Mouse (Mus musculus): ENCODE data around the gene Ssr1. TPM values are rescaled to one million over a fixed set of nuclear protein-coding genes. Genes with fewer than 3 reads are reported as not detected.

Gene Ssr1
- polyA plus RNA-seq (2015; fragmentation: Nextera tagmentation; extraction: Ambion mirVana), result 129 and 142 TPM in 2 replicates

- Histone ChIP-seq H3K36me3 (peaks cover 30% of the 10 kb centered on the region), H3K9me3 (replicated peaks) (no peaks in the 10 kb centered on the region), H3K4me1 (peaks cover 10% of the 10 kb centered on the region; the same call in 1 of the 2 replicates), H3K9ac (peak within 1 kb of the TSS; percentile 98), H3K4me3 (replicated peaks) (peak within 1 kb of the TSS; percentile 99), H3K4me2 (peak within 1 kb of the TSS; percentile 76), H3K27ac (peak within 1 kb of the TSS; percentile 97), H3K27me3 (no peaks in the 10 kb centered on the region)
- under 1% methylated on average over 82 of the region's 89 CpGs for WGBS
- peak; percentile 99 for ATAC-seq (replicated peaks; ENCODE audit: low FRiP score)
Observed at GRCm38 (mm10) chr13:37993704-37994404, at the start of gene Ssr1. Gene Ssr1, minus strand, starts transcription at chr13:37994217.

GRCm38 (mm10) chr13:38037811-38038210 lies 43.8 kb upstream of the Ssr1 start:
- 34% methylated on average over 12 of the region's 12 CpGs for WGBS
- Histone ChIP-seq H3K9ac (peak overlapping the region; percentile 75), H3K4me2 (peak overlapping the region; percentile 90), H3K9me3 (replicated peaks) (no peaks in the 10 kb centered on the region), H3K27me3 (no peaks in the 10 kb centered on the region), H3K36me3 (peaks cover 39% of the 10 kb centered on the region), H3K27ac (peak overlapping the region; percentile 82), H3K4me3 (replicated peaks) (peak overlapping the region; percentile 75), H3K4me1 (peaks cover 22% of the 10 kb centered on the region)
- ATAC-seq (replicated peaks; ENCODE audit: low FRiP score), result no peak

- under 1% methylated on average over 47 of the region's 47 CpGs for WGBS
- peak; percentile 97 for ATAC-seq (replicated peaks; ENCODE audit: low FRiP score)
- Histone ChIP-seq H3K27ac (peak within 1 kb of the TSS; percentile 86), H3K27me3 (no peaks in the 10 kb centered on the region), H3K4me3 (replicated peaks) (peak within 1 kb of the TSS; percentile 75), H3K36me3 (peaks cover 34% of the 10 kb centered on the region), H3K9me3 (replicated peaks) (no peaks in the 10 kb centered on the region), H3K4me1 (peaks cover 22% of the 10 kb centered on the region), H3K4me2 (peak within 1 kb of the TSS; percentile 90), H3K9ac (peak within 1 kb of the TSS; percentile 75)
Observed at GRCm38 (mm10) chr13:38037044-38037687, 43.1 kb upstream of the Ssr1 start, which contains the start of gene Cage1. Gene Cage1, minus strand, starts transcription at chr13:38037069.

GRCm38 (mm10) chr13:38036343-38037043 lies 42.5 kb upstream of the Ssr1 start, which contains the start of gene Riok1:
Gene Riok1, plus strand, starts transcription at chr13:38036995.
- no peak for ATAC-seq (replicated peaks; ENCODE audit: low FRiP score)
- peak within 1 kb of the TSS; percentile 86 for H3K27ac ChIP-seq
- WGBS, result 10% methylated on average over 37 of the region's 37 CpGs
- peaks cover 22% of the 10 kb centered on the region for H3K4me1 ChIP-seq
- no peaks in the 10 kb centered on the region for H3K27me3 ChIP-seq
- peak within 1 kb of the TSS; percentile 75 for H3K9ac ChIP-seq
- H3K4me3 ChIP-seq (replicated peaks), result peak within 1 kb of the TSS; percentile 75
- peak within 1 kb of the TSS; percentile 90 for H3K4me2 ChIP-seq
- no peaks in the 10 kb centered on the region for H3K9me3 ChIP-seq (replicated peaks)
- peaks cover 27% of the 10 kb centered on the region for H3K36me3 ChIP-seq

GRCm38 (mm10) chr13:38028407-38028806 lies 34.4 kb upstream of the Ssr1 start:
- no peaks in the 10 kb centered on the region for H3K27me3 ChIP-seq
- no peaks in the 10 kb centered on the region for H3K9me3 ChIP-seq (replicated peaks)
- no peak overlapping the region for H3K4me3 ChIP-seq (replicated peaks)
- 80% methylated on average over 4 of the region's 4 CpGs for WGBS
- H3K4me1 ChIP-seq, result no peaks in the 10 kb centered on the region
- no peak overlapping the region for H3K9ac ChIP-seq
- H3K36me3 ChIP-seq, result no peaks in the 10 kb centered on the region
- no peak overlapping the region for H3K4me2 ChIP-seq
- no peak overlapping the region for H3K27ac ChIP-seq
- ATAC-seq (replicated peaks; ENCODE audit: low FRiP score), result no peak

GRCm38 (mm10) chr13:38027618-38028248 lies 33.7 kb upstream of the Ssr1 start:
- H3K4me1 ChIP-seq, result no peaks in the 10 kb centered on the region
- no peaks in the 10 kb centered on the region for H3K9me3 ChIP-seq (replicated peaks)
- no peaks in the 10 kb centered on the region for H3K27me3 ChIP-seq
- H3K4me3 ChIP-seq (replicated peaks), result no peak overlapping the region
- ATAC-seq (replicated peaks; ENCODE audit: low FRiP score), result no peak
- no peak overlapping the region for H3K27ac ChIP-seq
- no peaks in the 10 kb centered on the region for H3K36me3 ChIP-seq
- no peak overlapping the region for H3K9ac ChIP-seq
- 67% methylated on average over 6 of the region's 6 CpGs for WGBS
- H3K4me2 ChIP-seq, result no peak overlapping the region

GRCm38 (mm10) chr13:38025874-38026273 lies 31.9 kb upstream of the Ssr1 start:
- Histone ChIP-seq H3K27me3 (no peaks in the 10 kb centered on the region), H3K9me3 (replicated peaks) (no peaks in the 10 kb centered on the region), H3K27ac (no peak overlapping the region), H3K4me3 (replicated peaks) (no peak overlapping the region), H3K36me3 (no peaks in the 10 kb centered on the region), H3K4me2 (no peak overlapping the region), H3K4me1 (no peaks in the 10 kb centered on the region), H3K9ac (no peak overlapping the region)
- no peak for ATAC-seq (replicated peaks; ENCODE audit: low FRiP score)
- WGBS, result 44% methylated on average over 4 of the region's 4 CpGs

GRCm38 (mm10) chr13:38018791-38019190 lies 24.8 kb upstream of the Ssr1 start:
- no peak overlapping the region for H3K4me3 ChIP-seq (replicated peaks)
- no peak overlapping the region for H3K9ac ChIP-seq
- no peaks in the 10 kb centered on the region for H3K27me3 ChIP-seq
- no peak overlapping the region for H3K27ac ChIP-seq
- H3K9me3 ChIP-seq (replicated peaks), result no peaks in the 10 kb centered on the region
- no peaks in the 10 kb centered on the region for H3K4me1 ChIP-seq
- H3K36me3 ChIP-seq, result no peaks in the 10 kb centered on the region
- no peak for ATAC-seq (replicated peaks; ENCODE audit: low FRiP score)
- no peak overlapping the region for H3K4me2 ChIP-seq
- WGBS, result 64% methylated on average over 3 of the region's 3 CpGs

GRCm38 (mm10) chr13:38015591-38015990 lies 21.6 kb upstream of the Ssr1 start:
- no peaks in the 10 kb centered on the region for H3K9me3 ChIP-seq (replicated peaks)
- no peak for ATAC-seq (replicated peaks; ENCODE audit: low FRiP score)
- WGBS, result 92% methylated on average over 4 of the region's 4 CpGs
- H3K36me3 ChIP-seq, result no peaks in the 10 kb centered on the region
- H3K4me1 ChIP-seq, result no peaks in the 10 kb centered on the region
- H3K27ac ChIP-seq, result no peak overlapping the region
- no peaks in the 10 kb centered on the region for H3K27me3 ChIP-seq
- no peak overlapping the region for H3K9ac ChIP-seq
- no peak overlapping the region for H3K4me3 ChIP-seq (replicated peaks)
- H3K4me2 ChIP-seq, result no peak overlapping the region

GRCm38 (mm10) chr13:38012436-38012835 lies 18.4 kb upstream of the Ssr1 start:
- Histone ChIP-seq H3K9me3 (replicated peaks) (no peaks in the 10 kb centered on the region), H3K36me3 (no peaks in the 10 kb centered on the region), H3K4me2 (no peak overlapping the region), H3K27ac (no peak overlapping the region), H3K9ac (no peak overlapping the region), H3K4me3 (replicated peaks) (no peak overlapping the region), H3K4me1 (no peaks in the 10 kb centered on the region), H3K27me3 (no peaks in the 10 kb centered on the region)
- 87% methylated on average over 5 of the region's 5 CpGs for WGBS
- no peak for ATAC-seq (replicated peaks; ENCODE audit: low FRiP score)

GRCm38 (mm10) chr13:38010444-38010910 lies 16.5 kb upstream of the Ssr1 start:
- no peaks in the 10 kb centered on the region for H3K9me3 ChIP-seq (replicated peaks)
- H3K27ac ChIP-seq, result no peak overlapping the region
- no peak overlapping the region for H3K4me3 ChIP-seq (replicated peaks)
- no peaks in the 10 kb centered on the region for H3K27me3 ChIP-seq
- H3K4me2 ChIP-seq, result no peak overlapping the region
- H3K9ac ChIP-seq, result no peak overlapping the region
- H3K36me3 ChIP-seq, result no peaks in the 10 kb centered on the region
- H3K4me1 ChIP-seq, result no peaks in the 10 kb centered on the region
- 80% methylated on average over 5 of the region's 5 CpGs for WGBS
- ATAC-seq (replicated peaks; ENCODE audit: low FRiP score), result no peak
